Mouse (Mus musculus): ENCODE results near the gene Patl2. TPM values are rescaled to one million over a fixed set of nuclear protein-coding genes. Genes with fewer than 3 reads are reported as not detected.

The Patl2 gene
- total RNA-seq, 2 experiments from 2014 or later, result 0.30 to 0.63 TPM

DNA sequence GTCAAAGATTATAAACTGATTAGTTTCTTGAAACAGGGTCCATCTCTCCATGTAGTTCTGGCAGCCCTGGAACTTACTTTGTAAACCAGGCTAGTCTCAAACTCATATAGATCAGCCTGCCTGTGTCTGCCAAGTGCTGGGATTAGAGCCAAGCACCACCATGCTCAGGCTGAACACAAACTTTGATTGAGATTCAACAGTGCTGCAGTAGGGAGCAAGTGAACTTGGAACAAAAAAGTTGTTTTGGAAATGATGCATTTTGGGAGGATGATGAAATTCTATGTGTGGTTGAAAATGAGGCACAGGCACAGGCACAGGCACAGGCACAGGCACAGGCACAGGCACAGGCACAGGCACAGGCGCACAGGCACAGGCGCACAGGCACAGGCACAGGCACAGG is 13.8 kb downstream of the Patl2 start:
- no peak for DNase-seq

DNA sequence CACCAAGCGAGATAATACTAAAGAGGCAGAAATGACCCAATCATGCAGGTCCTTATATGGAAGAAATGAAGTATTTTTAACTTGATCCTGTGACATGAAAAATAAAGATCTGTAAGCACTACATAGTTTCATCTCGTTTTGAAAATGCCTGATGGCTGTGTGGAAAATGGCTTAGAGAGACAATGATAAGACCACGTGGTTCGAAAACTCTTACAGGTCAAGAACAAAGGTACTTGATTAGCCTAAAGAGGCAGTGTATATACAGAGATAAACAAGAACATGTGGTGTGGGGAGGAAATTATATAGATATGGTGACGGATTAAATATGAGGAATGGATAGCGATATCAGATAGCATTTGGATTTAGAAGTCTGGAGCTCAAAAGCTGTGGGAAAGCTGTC is 14.7 kb downstream of the Patl2 start:
- no peak for DNase-seq

DNA sequence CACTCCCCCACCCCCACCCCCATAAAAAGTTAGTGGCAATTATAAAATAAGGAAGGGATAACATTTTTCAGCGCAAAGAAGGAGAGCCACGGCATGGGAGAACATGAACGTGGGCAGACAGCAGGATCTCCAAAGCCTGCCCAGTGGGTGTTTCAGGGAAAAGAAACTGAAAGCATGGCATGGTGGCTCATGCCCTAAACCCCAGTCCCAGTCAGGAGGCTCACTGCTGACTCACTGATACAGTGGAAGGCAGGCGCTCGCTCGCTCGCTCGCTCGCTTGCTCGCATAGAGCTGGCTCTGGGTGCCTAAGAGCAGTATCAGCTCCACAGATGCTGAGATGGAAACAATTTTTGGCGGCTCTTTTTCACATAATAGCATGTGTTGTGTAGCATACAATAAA is 21.7 kb downstream of the Patl2 start:
- no peak for DNase-seq

DNA sequence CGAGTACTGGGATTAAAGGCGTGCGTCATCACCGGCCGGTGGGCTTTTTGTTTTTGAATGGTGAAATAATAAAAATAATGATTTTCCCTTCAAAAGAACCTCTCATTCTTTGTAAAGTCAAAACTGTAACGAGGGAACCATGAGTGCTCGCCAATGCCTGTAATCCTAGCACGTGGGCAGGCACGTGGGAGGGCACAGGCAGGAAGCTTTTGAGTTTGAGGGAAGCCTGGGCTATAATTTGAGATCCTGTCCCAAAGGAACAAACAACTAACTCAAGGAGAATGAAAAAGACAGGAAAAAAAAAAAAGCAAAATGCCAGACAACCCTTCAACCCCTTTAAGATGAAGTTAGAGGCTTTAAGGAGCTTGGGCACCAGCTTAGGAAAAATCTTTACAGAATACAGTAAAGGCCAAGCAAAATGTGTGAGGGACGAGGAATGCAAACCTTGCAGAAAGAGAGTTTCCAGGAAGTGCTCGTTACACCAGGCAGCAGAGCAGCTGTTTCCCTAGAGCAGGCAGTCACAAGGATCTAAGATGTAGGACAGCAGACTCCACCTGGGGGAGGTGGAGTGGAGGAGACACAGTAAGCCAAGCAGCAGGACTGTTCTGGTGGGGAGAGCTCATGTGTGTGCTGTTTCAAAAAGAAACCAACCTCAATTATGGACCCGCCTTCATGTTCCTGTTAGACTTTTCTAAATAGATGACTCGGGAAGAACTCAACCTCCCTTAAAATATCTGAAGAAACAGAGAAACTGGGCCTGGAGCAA is 22.4 kb downstream of the Patl2 start:
- no peak for DNase-seq

DNA sequence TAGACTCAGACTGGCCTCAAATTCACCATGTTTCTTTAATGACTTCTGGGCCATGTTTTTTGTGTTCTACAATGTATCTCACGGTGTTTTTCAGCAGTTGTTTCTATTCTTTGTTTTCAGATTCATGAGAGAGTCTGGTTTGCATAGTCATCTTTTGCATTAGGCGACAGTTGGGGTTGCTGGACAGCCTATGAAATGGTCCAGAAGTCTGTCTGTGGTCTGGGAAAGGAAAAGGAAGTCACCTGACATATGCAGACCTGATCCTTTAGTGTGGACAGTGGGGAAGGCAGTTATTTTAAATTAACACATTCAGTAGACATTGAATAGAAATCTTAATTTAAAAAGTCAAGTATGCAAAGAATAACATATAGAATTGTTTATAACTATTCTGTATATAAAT is 23.5 kb downstream of the Patl2 start:
- DNase-seq, result no peak

DNA sequence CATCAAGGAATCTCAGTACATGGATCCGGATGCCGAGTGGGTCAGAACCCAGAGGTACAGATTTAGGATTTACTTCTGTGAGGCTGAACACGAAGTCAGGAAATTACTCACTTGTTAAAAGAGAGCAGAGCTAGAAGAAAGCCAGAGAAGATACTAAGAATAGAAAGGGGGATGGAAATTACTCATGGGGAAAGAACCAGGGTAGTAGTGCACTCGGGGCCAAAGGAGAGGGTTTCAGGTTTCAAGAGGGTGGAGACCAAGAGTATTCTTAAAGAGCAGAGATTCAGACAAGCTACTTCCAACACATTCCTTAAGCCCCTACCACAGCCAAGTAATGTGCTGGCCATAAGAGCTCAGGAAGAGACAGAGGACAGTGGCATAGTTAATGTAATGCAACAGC is 24.4 kb downstream of the Patl2 start:
- DNase-seq, result no peak

DNA sequence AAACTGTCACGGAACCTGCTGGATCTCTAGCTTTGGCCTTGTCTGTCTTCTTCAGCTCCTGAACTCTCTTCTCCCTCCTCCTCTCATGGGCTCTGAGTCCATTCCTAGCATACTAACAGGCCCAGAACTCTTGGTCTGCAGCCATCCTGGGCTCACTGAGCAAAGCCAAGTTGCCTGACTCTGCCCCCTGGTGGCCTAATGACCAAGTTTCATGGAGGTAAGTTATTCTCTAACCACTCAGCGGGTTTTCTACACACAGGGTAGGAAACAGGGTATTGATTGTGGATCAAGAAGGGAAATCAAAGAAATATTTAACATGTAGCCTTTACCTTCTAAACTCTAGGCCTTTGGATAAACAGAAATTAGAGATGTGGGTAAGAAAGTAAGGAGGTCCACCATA is 25.3 kb downstream of the Patl2 start, which contains the start of gene Trim69:
Gene Trim69, plus strand, starts transcription at position 21 of the 400 bp plus-strand sequence.
- DNase-seq, result peak; percentile 90

DNA sequence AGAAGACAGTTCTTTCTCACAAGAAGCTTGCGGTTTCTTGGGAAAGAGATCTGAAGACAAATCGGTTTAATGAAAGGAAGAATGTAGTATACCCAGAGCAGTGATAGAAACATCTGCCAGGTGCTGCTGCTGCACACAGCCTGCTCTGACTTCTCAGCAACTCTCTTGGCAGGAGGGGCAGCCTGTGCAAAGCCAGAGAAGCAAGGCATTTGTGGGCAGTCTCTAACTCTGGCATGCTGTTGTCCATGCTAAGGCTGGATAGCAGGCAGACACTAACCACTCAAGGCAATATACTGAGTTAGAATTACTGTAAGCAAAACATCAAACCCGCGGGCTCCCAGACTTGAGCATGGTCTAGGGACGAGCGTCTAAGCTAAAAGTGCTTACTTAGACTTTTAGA is 26.3 kb downstream of the Patl2 start:
- no peak for DNase-seq

DNA sequence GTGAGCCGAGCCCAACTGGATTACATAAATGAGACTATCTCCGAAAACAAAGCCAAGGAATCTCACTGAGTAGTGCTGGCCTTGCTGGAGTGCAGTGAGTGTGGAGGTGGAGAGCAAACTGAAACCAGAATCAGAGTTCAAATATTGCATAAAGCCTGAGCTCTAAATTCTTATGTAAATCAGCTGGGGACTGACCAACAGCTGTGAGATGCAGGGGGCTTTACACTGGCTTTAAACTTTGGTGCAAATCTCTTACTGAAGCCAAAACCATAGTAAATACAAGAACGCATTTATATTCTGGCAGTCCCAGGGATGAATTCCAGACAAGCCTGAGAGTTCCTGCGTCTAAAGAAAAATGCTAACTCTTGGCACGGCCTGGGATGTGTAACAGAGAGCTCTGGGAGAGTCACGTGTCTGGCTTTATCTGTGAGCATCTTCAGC is 27.6 kb downstream of the Patl2 start:
- DNase-seq, result no peak

DNA sequence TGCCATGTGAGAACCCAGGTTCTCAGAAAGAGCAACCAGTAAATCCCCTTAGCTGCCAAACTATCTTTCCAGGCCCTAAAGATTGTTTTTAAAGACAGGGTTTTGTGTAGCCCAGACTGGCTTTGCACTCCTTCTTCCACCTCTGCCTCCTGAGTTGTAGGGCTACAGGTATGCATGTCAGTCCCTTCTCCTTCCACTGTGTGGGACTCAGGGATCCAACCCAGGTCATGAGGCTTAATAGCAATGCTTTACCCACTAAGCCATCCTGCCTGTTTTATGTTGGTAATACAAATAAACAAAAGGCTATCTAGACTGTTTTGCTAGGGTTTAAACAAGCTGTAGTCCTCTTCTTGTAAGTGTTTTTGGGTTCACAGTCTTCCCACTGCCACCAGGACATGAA is 28.4 kb downstream of the Patl2 start:
- no peak for DNase-seq

DNA sequence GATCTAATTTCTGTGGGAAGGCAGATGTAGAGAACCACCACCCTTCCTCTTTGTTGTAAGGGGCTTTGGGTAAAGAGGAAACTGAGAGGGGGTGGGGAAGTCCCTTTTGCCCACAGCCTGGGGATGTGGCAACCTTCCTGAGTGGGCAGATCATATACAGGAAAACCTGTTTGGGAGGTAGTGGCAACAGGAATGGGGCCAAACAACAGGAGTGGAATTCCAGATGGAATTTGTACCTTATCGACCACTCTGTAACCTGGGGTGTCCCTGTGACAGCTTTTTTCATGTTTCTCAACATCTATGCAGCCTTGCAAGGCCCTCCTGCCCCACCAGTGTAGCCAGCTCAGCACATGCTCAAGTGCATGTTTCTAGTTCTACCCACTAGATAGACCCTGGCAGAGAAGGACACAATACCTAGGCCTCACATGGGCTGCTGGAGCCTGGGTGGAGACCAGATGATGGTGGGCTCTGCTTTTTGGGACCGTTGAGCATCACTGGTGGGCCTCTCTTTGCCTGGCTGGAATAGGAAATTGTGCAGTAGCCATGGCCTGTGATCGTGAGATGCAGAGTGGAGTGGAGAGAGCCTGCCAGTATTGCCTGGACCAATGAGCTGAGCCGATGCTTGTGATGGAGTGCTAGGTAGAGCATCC is 29.8 kb downstream of the Patl2 start:
- DNase-seq, result no peak

DNA sequence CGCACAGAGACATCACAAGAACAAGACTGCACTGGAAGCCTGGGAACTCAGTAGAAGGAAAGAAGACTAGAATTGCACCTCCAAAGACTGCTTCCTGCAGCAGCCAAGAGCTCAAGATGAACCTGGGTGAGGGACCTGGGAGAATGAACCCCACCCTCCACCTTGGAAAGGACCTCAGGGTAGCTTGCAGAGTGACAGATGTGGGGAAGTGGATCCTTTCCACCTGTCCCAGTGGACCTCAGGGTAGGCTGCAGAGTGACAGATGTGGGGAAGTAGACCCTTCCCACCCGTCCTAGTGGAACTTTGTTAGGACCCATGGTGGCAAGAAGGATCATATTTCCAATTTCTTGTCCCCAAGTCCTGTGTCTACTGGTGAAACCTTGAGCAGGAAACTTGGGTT is 30.7 kb downstream of the Patl2 start:
- no peak for DNase-seq

DNA sequence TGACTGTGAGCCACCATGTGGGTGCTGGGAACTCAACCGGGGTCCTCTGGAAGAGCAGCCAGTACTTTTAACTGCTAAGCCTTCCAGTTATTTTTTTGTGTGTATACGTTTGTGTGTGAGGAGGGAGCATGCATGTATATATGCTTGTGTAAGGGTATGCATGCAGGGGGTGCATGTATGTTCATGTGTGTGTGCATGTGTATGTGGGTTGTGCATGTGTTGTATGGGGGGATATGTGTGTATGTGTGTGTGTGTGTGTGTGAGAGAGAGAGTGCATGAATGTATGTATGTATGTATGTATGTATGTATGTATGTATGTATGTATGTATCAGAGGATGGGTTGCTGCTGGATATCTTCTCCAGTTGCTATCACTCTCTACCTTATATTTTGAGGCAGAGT is 31.5 kb downstream of the Patl2 start:
- no peak for DNase-seq

DNA sequence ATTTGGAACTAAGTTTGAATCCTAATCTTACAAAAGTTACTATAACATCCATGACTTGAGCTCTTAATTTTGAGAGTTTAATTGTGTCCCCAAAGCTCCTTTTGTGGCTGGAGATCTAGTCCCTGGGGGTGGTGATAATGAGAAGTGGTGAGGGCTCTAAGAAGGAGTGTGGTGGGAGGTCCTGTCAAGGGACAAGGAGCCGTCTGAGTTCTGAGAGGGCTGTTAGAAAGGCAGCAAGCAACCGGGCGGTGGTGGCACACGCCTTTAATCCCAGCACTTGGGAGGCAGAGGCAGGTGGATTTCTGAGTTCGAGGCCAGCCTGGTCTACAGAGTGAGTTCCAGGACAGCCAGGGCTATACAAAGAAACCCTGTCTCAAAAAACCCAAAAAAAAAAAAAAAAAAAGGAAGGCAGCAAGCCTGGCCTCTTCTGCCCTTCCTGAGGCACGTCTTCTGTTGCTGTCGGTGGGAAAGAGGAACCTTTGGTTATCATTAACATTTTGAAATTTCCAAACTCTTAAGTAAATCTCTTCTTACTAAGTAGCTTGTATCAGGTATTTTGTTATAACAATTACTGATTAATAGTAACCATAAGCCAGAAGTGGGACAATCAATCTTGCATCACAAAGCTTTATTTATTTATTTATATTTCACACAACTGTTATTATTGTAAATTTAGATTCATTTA is 32.2 kb downstream of the Patl2 start:
- no peak for DNase-seq

DNA sequence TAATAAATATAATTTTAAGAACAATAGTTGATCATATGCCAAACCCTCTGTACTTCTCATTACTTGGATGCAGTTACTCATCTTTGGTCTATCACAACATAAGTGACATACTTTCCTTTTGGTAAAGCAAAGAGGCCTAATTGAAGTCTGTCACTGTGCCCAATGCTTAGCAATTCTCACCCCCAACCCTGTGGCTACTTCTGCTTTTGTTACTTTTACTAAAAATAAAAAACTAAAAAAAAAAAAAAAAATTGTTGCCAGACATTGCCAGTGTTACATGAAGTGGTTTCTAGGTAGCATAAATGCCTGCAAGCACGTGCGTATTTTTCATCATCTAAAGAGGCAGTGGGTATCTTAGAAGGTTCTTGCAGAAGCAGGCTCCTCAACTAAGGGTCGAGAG is 33.1 kb downstream of the Patl2 start:
- DNase-seq, result no peak

DNA sequence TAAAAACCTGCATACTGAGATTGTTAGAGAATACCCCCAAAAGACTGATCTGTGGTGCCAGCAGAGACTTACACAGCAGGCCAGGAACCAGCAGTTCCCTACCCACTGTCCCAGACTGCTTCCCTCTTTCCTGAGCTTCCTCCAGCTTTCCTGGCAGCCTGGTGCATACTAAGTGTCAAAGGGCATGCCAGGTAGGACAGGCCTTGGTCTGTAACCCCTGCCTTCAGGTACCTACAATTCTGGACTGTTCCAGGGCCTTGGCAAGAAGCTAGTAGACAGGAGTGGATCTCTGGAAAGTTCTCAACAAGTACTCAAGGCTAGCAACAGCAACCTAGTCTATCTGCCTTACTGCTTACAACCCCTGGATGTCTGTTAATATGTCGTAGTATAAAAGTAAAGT is 34.8 kb downstream of the Patl2 start:
- DNase-seq, result no peak

DNA sequence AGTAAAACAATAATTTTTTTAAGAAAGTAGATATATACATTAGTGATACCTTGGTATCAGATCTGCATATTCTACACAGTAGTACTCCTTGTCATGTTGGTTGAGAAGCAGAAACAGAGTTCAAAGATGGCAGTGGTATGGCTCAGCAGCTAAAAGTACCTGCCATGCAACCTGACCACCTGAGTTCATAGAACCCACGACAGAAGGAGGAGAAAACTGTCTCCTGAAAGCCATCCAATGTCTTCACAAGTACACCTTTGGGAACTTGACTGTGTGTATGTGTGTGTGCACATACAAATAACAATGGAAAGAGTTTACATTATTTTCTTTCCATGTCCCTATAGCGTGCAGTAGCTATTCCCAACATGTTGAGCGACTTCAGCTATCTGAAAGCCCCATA is 36.3 kb downstream of the Patl2 start:
- no peak for DNase-seq

DNA sequence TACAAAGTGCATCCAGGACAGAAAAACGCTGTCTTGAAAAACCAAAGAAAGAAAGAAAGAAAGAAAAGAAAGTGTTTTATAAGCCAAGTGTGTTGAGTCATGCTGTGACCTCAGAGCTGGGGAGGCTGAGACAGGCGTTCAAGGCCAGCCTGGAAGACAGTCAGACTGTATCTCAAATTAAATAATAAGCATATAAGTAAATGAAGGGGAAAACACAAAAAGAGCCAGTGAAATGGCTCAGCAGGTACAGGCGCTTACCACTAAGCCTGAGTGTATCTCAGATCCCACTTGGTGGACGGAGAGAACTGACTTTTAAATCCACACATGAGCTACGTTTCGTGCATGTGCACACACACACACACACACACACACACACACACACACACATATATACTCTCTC is 36.7 kb downstream of the Patl2 start:
- DNase-seq, result no peak

DNA sequence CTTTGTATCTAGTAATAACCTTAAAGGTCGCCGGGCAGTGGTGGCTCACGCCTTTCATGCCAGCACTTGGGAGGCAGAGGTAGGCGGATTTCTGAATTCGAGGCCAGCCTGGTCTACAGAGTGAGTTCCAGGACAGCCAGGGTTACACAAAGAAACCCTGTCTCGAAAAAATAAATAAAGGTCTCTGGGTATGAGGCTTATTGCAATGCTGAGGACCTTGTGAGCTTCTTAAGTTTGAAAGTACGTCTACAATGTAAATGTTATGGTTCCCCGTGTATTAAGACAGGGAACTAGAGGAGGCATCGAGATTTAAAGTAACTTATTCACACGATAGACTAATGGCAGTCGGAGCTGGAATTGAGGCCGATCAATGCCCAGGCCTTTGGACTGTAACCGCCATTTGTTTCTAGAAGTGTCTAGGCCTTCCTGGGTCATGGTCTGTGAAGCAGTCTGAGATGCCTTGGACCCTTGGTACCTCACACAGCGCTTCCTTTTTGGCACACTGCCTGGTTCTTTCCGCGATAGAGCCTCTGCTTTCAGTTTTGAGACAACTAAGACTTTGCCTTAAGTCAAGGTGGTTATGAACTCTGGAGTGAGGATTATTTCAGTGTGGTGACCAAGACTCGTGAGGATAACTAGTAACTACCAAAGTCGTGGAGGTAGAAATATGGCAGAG is 37.6 kb downstream of the Patl2 start:
- DNase-seq, result peak; percentile 75

DNA sequence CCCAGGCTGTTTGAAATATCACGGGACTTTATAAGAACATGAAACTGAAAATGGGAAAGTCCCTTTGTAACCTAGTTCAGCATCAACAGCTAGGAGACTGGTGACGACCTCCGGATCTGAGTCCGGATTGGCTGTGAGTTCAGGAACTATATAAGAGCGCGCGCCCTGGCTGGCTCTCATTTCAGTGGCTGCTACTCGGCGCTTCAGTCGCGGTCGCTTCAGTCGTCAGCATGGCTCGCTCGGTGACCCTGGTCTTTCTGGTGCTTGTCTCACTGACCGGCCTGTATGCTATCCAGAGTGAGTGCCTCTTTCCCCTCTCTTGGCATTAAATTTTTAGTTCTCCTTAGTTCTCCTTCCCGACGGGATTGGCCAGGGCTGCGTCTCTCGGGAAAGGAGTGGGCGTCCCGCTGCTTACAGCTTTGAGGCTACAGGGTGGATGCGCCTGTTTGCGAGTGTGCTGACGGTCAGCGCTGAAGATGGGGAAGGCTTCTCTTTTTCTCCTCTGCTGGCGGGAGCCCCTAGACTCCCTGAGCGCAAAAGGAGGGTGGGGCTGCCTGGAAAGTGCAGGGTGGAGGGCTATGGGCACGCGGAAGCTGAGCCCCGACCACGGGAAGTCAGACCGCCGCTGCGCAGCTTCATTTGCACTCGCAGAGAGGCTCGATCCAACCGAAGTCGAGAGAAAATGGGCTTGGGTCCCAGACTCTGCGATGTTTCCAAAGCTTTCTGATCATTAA is 38.3 kb downstream of the Patl2 start, which contains the start of gene B2m:
Gene B2m, plus strand, starts transcription at position 179 of the 734 bp plus-strand sequence.
- peak; percentile 97 for DNase-seq

DNA sequence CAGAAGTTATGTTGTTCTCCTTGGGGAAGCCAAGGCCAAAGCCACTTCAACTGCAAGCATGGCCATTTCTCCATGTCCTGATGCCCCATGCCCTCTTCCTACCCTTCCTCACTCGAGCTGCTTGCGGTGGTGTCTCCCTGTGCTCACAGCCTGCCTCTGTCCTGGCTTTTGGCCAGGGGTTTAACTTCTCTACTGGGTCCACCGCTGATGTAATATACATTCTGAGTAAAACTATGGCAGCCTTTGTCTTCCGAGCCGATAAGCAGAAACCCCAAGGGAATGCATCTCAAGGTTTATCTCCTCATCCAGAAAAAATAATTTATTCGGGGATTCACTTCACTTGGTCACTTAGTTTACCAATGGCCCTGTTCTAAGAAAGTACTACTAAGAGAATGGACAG is 39.3 kb downstream of the Patl2 start:
- no peak for DNase-seq

DNA sequence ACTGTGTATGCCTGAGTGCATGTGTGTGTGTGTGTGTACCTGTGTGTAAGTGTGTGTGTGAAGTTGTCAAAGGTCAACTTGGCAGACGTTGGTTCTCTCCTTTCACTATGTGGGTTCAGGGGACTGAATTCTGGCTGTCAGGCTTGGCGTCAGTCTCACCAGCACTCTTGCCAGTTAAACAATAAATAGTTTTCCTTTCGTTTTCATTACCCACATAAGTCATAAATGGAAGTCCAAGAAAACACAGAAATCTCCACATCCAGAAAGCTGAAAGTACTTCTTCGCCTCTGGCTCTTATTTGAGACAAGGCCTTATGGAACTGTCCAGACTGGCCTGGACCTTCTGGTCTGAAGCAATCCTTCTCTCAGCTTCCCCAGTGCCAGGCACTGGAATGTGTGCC is 40.2 kb downstream of the Patl2 start:
- DNase-seq, result no peak

Measured in adrenal gland, postnatal 10 days (tissue).